Mouse (Mus musculus) spleen, adult 2 months (tissue): ENCODE results near the gene Mfsd12.

Experiments used
- CTCF ChIP-seq: fragments of 200-500 bp; IDR thresholded peaks from 2 replicates; pipeline ENCODE4 v1.5.1; 2011; ENCODE audit warnings: mild to moderate bottlenecking, inconsistent platforms; ENCODE audit not compliant: insufficient read depth, insufficient read length, insufficient replicate concordance; ENCODE audit errors: extremely low read depth
- POLR2A ChIP-seq: fragments of 200-500 bp; IDR thresholded peaks from 2 replicates; pipeline ENCODE4 v1.6.1; 2011; ENCODE audit warnings: low read depth, low read length, inconsistent platforms

GRCm38 (mm10) chr10:81401205-81401520, 43.9 kb downstream of the Mfsd12 start:
- TF ChIP-seq POLR2A, result no peak
- no peak for TF ChIP-seq CTCF
